Mouse (Mus musculus): Measurements from ENCODE around the gene Abhd12. TPM values are rescaled to one million over a fixed set of nuclear protein-coding genes. Genes with fewer than 3 reads are reported as not detected.
A peak's percentile ranks its signal among the peaks of the same experiment; 100 is the strongest.

Abhd12 gene
- polyA plus RNA-seq, 1 experiment, result 44.3 TPM

GRCm38 (mm10) chr2:150884075-150884778 lies 20.3 kb downstream of the Abhd12 start:
- no peaks in the 10 kb centered on the region; the same call in 1 of the 2 replicates for H3K4me1 ChIP-seq (ENCODE audit: control insufficient read depth, insufficient read depth, insufficient read length)

GRCm38 (mm10) chr2:150877561-150877960 lies 27.0 kb downstream of the Abhd12 start:
- Histone ChIP-seq H3K4me1 (ENCODE audit: control insufficient read depth, insufficient read depth, insufficient read length) (no peaks in the 10 kb centered on the region), H3K4me3 (ENCODE audit: extremely low read depth, insufficient read depth, insufficient read length) (no peak overlapping the region), H3K27ac (ENCODE audit: insufficient read depth, low read length) (no peak overlapping the region), H3K27me3 (ENCODE audit: control insufficient read depth, insufficient read depth, low read length) (no peaks in the 10 kb centered on the region), H3K36me3 (ENCODE audit: control insufficient read depth, insufficient read depth, low read length) (peaks cover 3% of the 10 kb centered on the region; the same call in 1 of the 2 replicates)
- TF ChIP-seq POLR2A (IDR thresholded peaks at IDR 0.05; ENCODE audit: low read depth, low read length), result no peak
- no peak for TF ChIP-seq CTCF (IDR thresholded peaks at IDR 0.05; ENCODE audit: extremely low read depth, insufficient read depth, insufficient read length, insufficient replicate concordance)
- WGBS, result 89% methylated on average over 4 of the region's 4 CpGs
- no peak for DNase-seq (ENCODE audit: low read depth in 1 of 2, low spot score in 2 of 2)

More at GRCm38 (mm10) chr2:150884075-150884778, 20.3 kb downstream of the Abhd12 start:
- no peaks in the 10 kb centered on the region for H3K36me3 ChIP-seq (ENCODE audit: control insufficient read depth, insufficient read depth, low read length)
- H3K4me3 ChIP-seq (ENCODE audit: extremely low read depth, insufficient read depth, insufficient read length), result no peak overlapping the region
- no peaks in the 10 kb centered on the region for H3K27me3 ChIP-seq (ENCODE audit: control insufficient read depth, insufficient read depth, low read length)
- no peak overlapping the region for H3K27ac ChIP-seq (ENCODE audit: insufficient read depth, low read length)
- WGBS, result 93% methylated on average over 8 of the region's 8 CpGs
- TF ChIP-seq POLR2A (IDR thresholded peaks at IDR 0.05; ENCODE audit: low read depth, low read length), result no peak
- no peak for TF ChIP-seq CTCF (IDR thresholded peaks at IDR 0.05; ENCODE audit: extremely low read depth, insufficient read depth, insufficient read length, insufficient replicate concordance)
- DNase-seq (ENCODE audit: low read depth in 1 of 2, low spot score in 2 of 2), result no peak

GRCm38 (mm10) chr2:150875226-150875625 lies 29.3 kb downstream of the Abhd12 start:
- WGBS, result 96% methylated on average over 1 of the region's 1 CpGs
- Histone ChIP-seq H3K4me1 (ENCODE audit: control insufficient read depth, insufficient read depth, insufficient read length) (no peaks in the 10 kb centered on the region), H3K36me3 (ENCODE audit: control insufficient read depth, insufficient read depth, low read length) (peaks cover 3% of the 10 kb centered on the region; the same call in 1 of the 2 replicates), H3K27ac (ENCODE audit: insufficient read depth, low read length) (no peak overlapping the region), H3K4me3 (ENCODE audit: extremely low read depth, insufficient read depth, insufficient read length) (no peak overlapping the region), H3K27me3 (ENCODE audit: control insufficient read depth, insufficient read depth, low read length) (no peaks in the 10 kb centered on the region)
- TF ChIP-seq POLR2A (IDR thresholded peaks at IDR 0.05; ENCODE audit: low read depth, low read length), result no peak
- no peak for TF ChIP-seq CTCF (IDR thresholded peaks at IDR 0.05; ENCODE audit: extremely low read depth, insufficient read depth, insufficient read length, insufficient replicate concordance)
- no peak for DNase-seq (ENCODE audit: low read depth in 1 of 2, low spot score in 2 of 2)

- Histone ChIP-seq H3K4me1 (ENCODE audit: control insufficient read depth, insufficient read depth, insufficient read length) (peaks cover 4% of the 10 kb centered on the region; the same call in 1 of the 2 replicates), H3K27me3 (ENCODE audit: control insufficient read depth, insufficient read depth, low read length) (no peaks in the 10 kb centered on the region), H3K27ac (ENCODE audit: insufficient read depth, low read length) (no peak overlapping the region), H3K4me3 (ENCODE audit: extremely low read depth, insufficient read depth, insufficient read length) (no peak overlapping the region), H3K36me3 (ENCODE audit: control insufficient read depth, insufficient read depth, low read length) (peaks cover 3% of the 10 kb centered on the region; the same call in 1 of the 2 replicates)
- no peak for TF ChIP-seq CTCF (IDR thresholded peaks at IDR 0.05; ENCODE audit: extremely low read depth, insufficient read depth, insufficient read length, insufficient replicate concordance)
- no peak for TF ChIP-seq POLR2A (IDR thresholded peaks at IDR 0.05; ENCODE audit: low read depth, low read length)
- WGBS, result 86% methylated on average over 1 of the region's 1 CpGs
- DNase-seq (ENCODE audit: low read depth in 1 of 2, low spot score in 2 of 2), result no peak
These were observed 30.0 kb downstream of the Abhd12 start for GRCm38 (mm10) chr2:150874508-150874907.

- Histone ChIP-seq H3K4me3 (ENCODE audit: extremely low read depth, insufficient read depth, insufficient read length) (no peak overlapping the region), H3K36me3 (ENCODE audit: control insufficient read depth, insufficient read depth, low read length) (no peaks in the 10 kb centered on the region), H3K27me3 (ENCODE audit: control insufficient read depth, insufficient read depth, low read length) (no peaks in the 10 kb centered on the region), H3K27ac (ENCODE audit: insufficient read depth, low read length) (peak overlapping the region; percentile 64), H3K4me1 (ENCODE audit: control insufficient read depth, insufficient read depth, insufficient read length) (peaks cover 8% of the 10 kb centered on the region)
- no peak for DNase-seq (ENCODE audit: low read depth in 1 of 2, low spot score in 2 of 2)
- TF ChIP-seq CTCF (IDR thresholded peaks at IDR 0.05; ENCODE audit: extremely low read depth, insufficient read depth, insufficient read length, insufficient replicate concordance), result no peak
- no peak for TF ChIP-seq POLR2A (IDR thresholded peaks at IDR 0.05; ENCODE audit: low read depth, low read length)
- 16% methylated on average over 1 of the region's 1 CpGs for WGBS
These were observed 35.1 kb downstream of the Abhd12 start for GRCm38 (mm10) chr2:150869446-150869845.

- Histone ChIP-seq H3K4me3 (ENCODE audit: extremely low read depth, insufficient read depth, insufficient read length) (no peak overlapping the region), H3K4me1 (ENCODE audit: control insufficient read depth, insufficient read depth, insufficient read length) (peaks cover 8% of the 10 kb centered on the region), H3K36me3 (ENCODE audit: control insufficient read depth, insufficient read depth, low read length) (no peaks in the 10 kb centered on the region), H3K27ac (ENCODE audit: insufficient read depth, low read length) (no peak overlapping the region), H3K27me3 (ENCODE audit: control insufficient read depth, insufficient read depth, low read length) (no peaks in the 10 kb centered on the region)
- no peak for DNase-seq (ENCODE audit: low read depth in 1 of 2, low spot score in 2 of 2)
- TF ChIP-seq CTCF (IDR thresholded peaks at IDR 0.05; ENCODE audit: extremely low read depth, insufficient read depth, insufficient read length, insufficient replicate concordance) (no peak), POLR2A (IDR thresholded peaks at IDR 0.05; ENCODE audit: low read depth, low read length) (no peak)
- WGBS, result 80% methylated on average over 2 of the region's 2 CpGs
These were observed 37.5 kb downstream of the Abhd12 start for GRCm38 (mm10) chr2:150867021-150867420.

GRCm38 (mm10) chr2:150861128-150861527 lies 43.4 kb downstream of the Abhd12 start:
- H3K27ac ChIP-seq (ENCODE audit: insufficient read depth, low read length), result no peak overlapping the region
- DNase-seq (ENCODE audit: low read depth in 1 of 2, low spot score in 2 of 2), result peak in 1 of 2 experiments; percentile 41
- H3K4me3 ChIP-seq (ENCODE audit: extremely low read depth, insufficient read depth, insufficient read length), result no peak overlapping the region
- H3K4me1 ChIP-seq (ENCODE audit: control insufficient read depth, insufficient read depth, insufficient read length), result no peaks in the 10 kb centered on the region; the same call in 1 of the 2 replicates
- H3K27me3 ChIP-seq (ENCODE audit: control insufficient read depth, insufficient read depth, low read length), result no peaks in the 10 kb centered on the region
- no peak for TF ChIP-seq CTCF (IDR thresholded peaks at IDR 0.05; ENCODE audit: extremely low read depth, insufficient read depth, insufficient read length, insufficient replicate concordance)
- no peak for TF ChIP-seq POLR2A (IDR thresholded peaks at IDR 0.05; ENCODE audit: low read depth, low read length)
- H3K36me3 ChIP-seq (ENCODE audit: control insufficient read depth, insufficient read depth, low read length), result 0 out of 2 replicates have a peak, but pooled peaks cover 2% of the 10 kb centered on the region
- WGBS, result 28% methylated on average over 2 of the region's 2 CpGs
